Mouse (Mus musculus) large intestine, adult 2 months (tissue): Measurements from ENCODE around the gene Spag4. TPM values are rescaled to one million over a fixed set of nuclear protein-coding genes. Genes with fewer than 3 reads are reported as not detected.
"Not testable (repeated sequence)": the region's sequence is repeated elsewhere in the genome, so short reads cannot be mapped to it uniquely, and the experiment has no call there.

Source experiments
- DNase-seq: peaks from one replicate; pipeline ENCODE4 v3.0.0-alpha.2; 2012; ENCODE audit warnings: low read depth, low spot score
- WGBS: fragments of 180-500 bp; shearing (Covaris S2); methylation state at CpG from one replicate; pipeline ENCODE4 v1.1.7; 2018; 5-methylcytosine and 5-hydroxymethylcytosine counted together
- polyA plus RNA-seq: library from polyadenylated mRNA; depleted of rRNA; stranded (reverse); fragments of >200 nt; gene quantifications from 2 replicates; pipeline ENCODE4 v1.2.3, GENCODE M21; 2012; rRNA removed

The Spag4 gene
- polyA plus RNA-seq, 1 experiment = 0.47 TPM

- 82% methylated on average over 1 of the region's 1 CpGs for WGBS
- no peak for DNase-seq
Measured at GRCm38 (mm10) chr2:156089799-156090198, 24.8 kb downstream of the Spag4 start.

DNA sequence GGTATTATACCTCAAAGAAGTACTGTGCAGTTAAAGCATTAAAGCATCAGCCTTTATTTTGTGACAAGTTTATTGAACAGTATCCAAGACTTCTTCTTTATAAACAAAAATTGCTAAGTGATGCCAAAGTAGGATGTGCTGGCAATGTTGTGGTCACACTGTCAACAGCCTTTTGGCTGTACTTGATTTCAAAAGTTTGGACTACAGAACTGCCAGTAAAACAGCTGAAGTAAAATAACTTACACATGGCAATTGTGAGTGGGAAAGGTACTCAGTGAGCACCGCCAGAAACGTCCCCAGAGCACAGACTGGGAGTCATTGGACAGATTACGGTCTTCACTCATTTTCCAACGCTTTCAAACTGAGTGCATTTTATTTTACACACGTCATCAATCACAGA, 27.0 kb downstream of the Spag4 start:
- no peak for DNase-seq
- 75% methylated on average over 5 of the region's 5 CpGs for WGBS

DNA sequence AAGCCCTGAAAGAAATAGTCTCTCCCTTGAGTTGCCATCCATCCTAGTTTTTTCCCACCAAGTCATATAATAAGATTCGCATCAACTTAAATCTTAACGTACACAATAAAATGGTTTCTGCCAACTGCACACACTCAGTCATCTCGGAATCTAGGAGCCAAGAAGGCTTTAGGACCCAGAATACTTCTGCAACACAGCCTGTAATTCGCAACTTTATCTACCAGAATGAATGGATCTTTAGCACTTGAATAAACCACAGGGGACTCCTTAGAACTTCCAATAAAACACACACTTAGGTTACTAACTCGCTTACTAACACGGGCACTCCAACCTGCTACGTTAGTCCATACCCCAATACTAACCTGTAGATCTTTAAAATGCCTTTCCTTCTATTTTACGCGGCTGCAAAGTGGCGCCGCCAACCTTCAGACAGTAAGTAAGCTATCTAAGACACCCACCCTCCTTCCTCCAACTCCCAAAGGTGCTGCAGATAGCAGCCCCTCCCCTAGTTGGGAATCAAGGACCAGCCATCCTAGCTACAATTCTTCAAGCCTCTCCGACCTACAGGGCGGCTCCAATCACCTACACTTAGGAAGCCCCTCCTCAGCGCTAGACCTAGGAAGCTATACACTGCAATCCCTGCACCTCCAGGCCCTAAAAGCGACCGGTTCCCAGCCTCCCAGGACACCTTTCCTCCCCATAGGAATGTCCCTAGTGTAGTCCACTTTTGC, 45.8 kb downstream of the Spag4 start:
- no peak for DNase-seq
- WGBS = under 1% methylated on average over 16 of the region's 16 CpGs

DNA sequence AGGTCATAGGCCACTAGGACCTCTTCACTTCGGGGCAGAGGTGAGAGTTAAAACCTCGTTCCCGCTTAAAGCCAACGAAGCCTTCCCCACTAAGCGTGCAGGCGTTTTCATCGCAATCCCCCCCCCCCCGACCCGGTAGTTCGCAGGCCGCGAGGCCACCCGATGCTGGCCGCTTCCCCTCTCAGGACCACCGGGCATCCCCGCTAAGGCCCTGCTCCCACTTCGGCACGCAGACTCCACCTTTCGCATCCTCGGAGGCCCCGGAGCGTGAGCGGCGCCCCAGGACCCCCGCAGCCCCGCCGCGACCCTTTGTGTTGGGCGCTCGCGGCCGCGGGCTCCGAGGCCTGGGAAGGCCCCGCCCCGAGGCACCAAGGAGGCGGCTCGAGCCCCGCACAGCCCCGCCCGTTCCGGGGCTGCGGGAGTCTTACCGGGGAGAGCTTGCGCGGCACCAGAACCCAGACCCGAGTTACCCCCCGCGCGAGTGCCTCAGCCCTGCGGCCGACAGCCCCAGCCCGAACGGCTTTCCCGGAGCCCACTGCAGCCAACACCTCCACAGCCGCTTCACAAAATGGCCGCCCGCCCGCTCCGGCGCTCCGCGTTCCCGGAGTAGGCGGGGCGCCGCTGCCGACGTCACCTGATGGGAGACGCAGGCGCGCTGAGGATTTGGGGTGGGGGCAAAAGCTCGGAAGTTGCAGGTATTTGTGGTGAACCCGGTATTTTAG, 46.5 kb downstream of the Spag4 start, which contains the start of the genes Cpne1 and Rbm12:
Gene Cpne1, minus strand, starts transcription at position 608 of the 722 bp plus-strand sequence.
Gene Rbm12, minus strand, starts transcription at position 621 of the 722 bp plus-strand sequence.
- under 1% methylated on average over 74 of the region's 74 CpGs for WGBS
- peak; percentile 61 for DNase-seq

- not testable (repeated sequence) for DNase-seq
- 13% methylated on average over 5 of the region's 5 CpGs for WGBS
Measured at GRCm38 (mm10) chr2:156112080-156112423, 47.1 kb downstream of the Spag4 start.

DNA sequence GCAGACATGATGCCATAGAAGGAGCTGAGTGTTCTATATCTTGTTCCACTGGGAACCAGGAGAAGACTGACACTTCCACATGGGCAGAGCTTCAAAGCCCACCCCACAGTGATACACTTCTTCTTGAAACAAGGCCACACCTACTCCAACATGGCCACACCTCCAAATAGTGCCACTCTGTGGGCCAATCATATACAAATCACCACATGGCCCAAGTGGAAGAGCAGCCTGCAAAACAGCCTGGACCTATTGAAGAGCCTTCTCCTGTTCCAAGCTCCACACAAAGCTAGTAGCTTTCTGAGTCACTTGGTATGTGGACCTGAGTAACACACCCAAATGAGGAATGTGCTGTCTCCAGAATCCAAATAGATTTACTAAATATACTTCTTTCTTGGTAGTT, 54.6 kb downstream of the Spag4 start:
- no peak for DNase-seq

Other genes with a start within 250 kb of the Spag4 start
- 19.0 and 22.9 TPM in 2 replicates for gene BC029722, start 245.7 kb upstream of the Spag4 start, polyA plus RNA-seq
- gene Eif6, start 238.2 kb upstream of the Spag4 start, polyA plus RNA-seq = 288 and 346 TPM in 2 replicates
- gene Fam83c, start 230.3 kb upstream of the Spag4 start, polyA plus RNA-seq = 0.97 and 1.7 TPM in 2 replicates
- gene Uqcc1, start 134.9 kb upstream of the Spag4 start, polyA plus RNA-seq = 26.7 and 31.3 TPM in 2 replicates
- not detected in 2 replicates for gene Gm15557, start 124.4 kb upstream of the Spag4 start, polyA plus RNA-seq
- 0.10 and 0.15 TPM in 2 replicates for gene Gdf5, start 119.8 kb upstream of the Spag4 start, polyA plus RNA-seq
- 4.7 and 8.2 TPM in 2 replicates for gene Cep250, start 108.7 kb upstream of the Spag4 start, polyA plus RNA-seq
- gene 6430550D23Rik, start 57.2 kb upstream of the Spag4 start, polyA plus RNA-seq = 1.4 and 1.8 TPM in 2 replicates
- gene Ergic3, start 57.1 kb upstream of the Spag4 start, polyA plus RNA-seq = 291 and 343 TPM in 2 replicates
- gene Fer1l4, start 12.2 kb upstream of the Spag4 start, polyA plus RNA-seq = 0.06 and 0.45 TPM in 2 replicates
- 28.4 and 52.4 TPM in 2 replicates for gene Cpne1, start 46.8 kb downstream of the Spag4 start, polyA plus RNA-seq
- 3.9 and 8.1 TPM in 2 replicates for gene Rbm12, start 46.8 kb downstream of the Spag4 start, polyA plus RNA-seq
- gene Gm28036, start 61.9 kb downstream of the Spag4 start, polyA plus RNA-seq = 1.1 and 3.1 TPM in 2 replicates
- 172 and 173 TPM in 2 replicates for gene Romo1, start 78.9 kb downstream of the Spag4 start, polyA plus RNA-seq
- gene Nfs1, start 79.0 kb downstream of the Spag4 start, polyA plus RNA-seq = 34.1 and 48.5 TPM in 2 replicates
- gene Rbm39, start 115.1 kb downstream of the Spag4 start, polyA plus RNA-seq = 26.0 and 35.1 TPM in 2 replicates
- gene Phf20, start 131.3 kb downstream of the Spag4 start, polyA plus RNA-seq = 5.9 and 7.7 TPM in 2 replicates
- gene Cnbd2, start 247.1 kb downstream of the Spag4 start, polyA plus RNA-seq = 0.36 and 0.70 TPM in 2 replicates
- 94.7 and 113 TPM in 2 replicates for gene Scand1, start 247.5 kb downstream of the Spag4 start, polyA plus RNA-seq